Mouse (Mus musculus) liver, embryonic 13.5 days (tissue): ENCODE measurements at regions not wholly inside any gene's neighbourhood (a gene's known extent, or its start where the extent isn't known, plus 50 kb on each side); places are given as distances from the start of the nearest gene placed in this dataset.

Experiments used
- ATAC-seq: fragments of 200-750 bp; cut with Nextera tagmentation; 2 replicates; pipeline ENCODE4 v1.8.0; 2017; ENCODE audit warnings: low read depth, mild to moderate bottlenecking, moderate number of reproducible peaks, moderate library complexity
- DNase-seq: peaks from one replicate; pipeline ENCODE4 v3.0.0; 2022
- H3K27ac ChIP-seq: fragments of 300-500 bp; sonication (generic); 2 replicates; pipeline ENCODE4 v1.5.1; 2015; ENCODE audit warnings: moderate library complexity, mild to moderate bottlenecking, inconsistent platforms
- H3K27me3 ChIP-seq: fragments of 300-500 bp; sonication (generic); 2 replicates; pipeline ENCODE4 v1.6.1; 2015; ENCODE audit warnings: mild to moderate bottlenecking, inconsistent platforms
- H3K36me3 ChIP-seq: fragments of 300-500 bp; sonication (generic); 2 replicates; pipeline ENCODE4 v1.6.1; 2015; ENCODE audit warnings: mild to moderate bottlenecking, inconsistent platforms
- H3K4me1 ChIP-seq: fragments of 300-500 bp; sonication (generic); replicated peaks from 2 replicates; pipeline ENCODE4 v1.6.1; 2015; ENCODE audit warnings: inconsistent platforms
- H3K4me2 ChIP-seq: fragments of 300-500 bp; sonication (generic); 2 replicates; pipeline ENCODE4 v1.6.1; 2015; ENCODE audit warnings: inconsistent platforms, mild to moderate bottlenecking, moderate library complexity
- H3K4me3 ChIP-seq: fragments of 300-500 bp; sonication (generic); replicated peaks from 2 replicates; pipeline ENCODE4 v1.5.1; 2015; ENCODE audit warnings: mild to moderate bottlenecking, inconsistent platforms
- H3K9ac ChIP-seq: fragments of 300-500 bp; sonication (generic); 2 replicates; pipeline ENCODE4 v1.6.1; 2015; ENCODE audit warnings: mild to moderate bottlenecking, inconsistent platforms
- H3K9me3 ChIP-seq: fragments of 300-500 bp; sonication (generic); replicated peaks from 2 replicates; pipeline ENCODE4 v1.6.1; 2016; ENCODE audit warnings: inconsistent platforms
- WGBS: fragments of 180-500 bp; shearing (Covaris S2); methylation state at CpG from one replicate; pipeline ENCODE4 v1.1.7; 2015; ENCODE audit not compliant: insufficient replicate concordance; 5-methylcytosine and 5-hydroxymethylcytosine counted together

DNA sequence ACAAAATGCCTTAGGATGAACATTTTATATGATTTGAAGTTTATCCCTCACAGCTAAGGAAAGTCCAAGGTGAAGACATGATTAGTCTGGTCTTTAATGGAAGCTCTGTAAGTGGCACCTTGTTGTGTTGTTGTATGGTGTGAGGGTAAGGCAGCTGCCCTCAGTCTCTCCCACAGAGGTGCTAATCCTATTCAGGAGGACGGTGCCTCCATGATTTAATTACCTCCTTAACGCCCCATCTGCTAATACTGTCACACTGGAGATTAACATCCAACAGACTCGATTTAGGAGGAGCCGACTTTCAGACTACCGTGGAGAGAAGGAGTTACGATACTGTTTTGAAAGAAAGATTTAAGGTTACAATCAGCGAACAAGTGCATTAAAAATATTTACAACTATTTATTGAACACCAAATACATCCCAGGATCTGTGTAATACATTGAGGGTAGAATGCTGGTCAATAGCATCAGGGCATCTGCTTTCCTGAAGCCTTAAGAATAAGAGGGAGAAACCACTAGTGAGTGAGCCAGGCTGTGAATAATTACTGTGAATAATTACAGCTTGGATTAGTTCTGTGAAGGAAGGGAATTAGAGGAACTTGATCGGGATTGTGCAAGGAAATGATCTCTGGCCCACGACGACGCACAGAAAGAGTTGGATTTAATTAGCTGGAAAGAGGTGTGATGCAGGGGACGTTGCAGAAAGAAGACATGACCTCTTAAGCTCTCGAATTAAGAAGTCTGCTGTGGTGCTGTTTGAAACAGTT lies 63.0 kb upstream of the Fam241a start:
- DNase-seq = no peak
- Histone ChIP-seq H3K36me3 (no peaks in the 10 kb centered on the region), H3K27me3 (peaks cover 4% of the 10 kb centered on the region; the same call in 1 of the 2 replicates), H3K9ac (no peak overlapping the region), H3K4me1 (no peaks in the 10 kb centered on the region), H3K4me3 (no peak overlapping the region), H3K9me3 (no peaks in the 10 kb centered on the region), H3K27ac (no peak overlapping the region), H3K4me2 (no peak overlapping the region)
- ATAC-seq = no peak
- WGBS = 26% methylated on average over 13 of the region's 13 CpGs

DNA sequence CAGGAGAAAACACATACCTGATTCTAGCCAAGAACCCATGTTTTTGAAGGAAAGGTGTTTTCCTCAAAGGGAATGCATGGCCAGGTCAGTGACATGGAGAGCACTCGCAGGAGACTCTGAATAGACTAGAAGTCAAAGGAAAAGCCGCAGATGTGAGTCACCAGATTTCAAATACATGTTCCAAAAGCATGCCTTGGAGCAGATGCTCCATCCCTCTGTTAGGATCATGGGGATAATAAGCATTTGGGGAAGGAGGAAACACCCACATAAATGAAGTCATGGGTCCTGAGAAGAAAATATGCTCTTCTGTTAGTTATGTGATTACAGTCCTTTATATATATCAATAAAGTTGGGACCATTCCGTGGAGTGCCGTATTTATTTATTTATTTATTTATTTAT lies 58.7 kb upstream of the Fam241a start:
- Histone ChIP-seq H3K27ac (no peak overlapping the region), H3K4me3 (no peak overlapping the region), H3K4me2 (no peak overlapping the region), H3K9me3 (no peaks in the 10 kb centered on the region), H3K27me3 (peaks cover 4% of the 10 kb centered on the region; the same call in 1 of the 2 replicates), H3K36me3 (no peaks in the 10 kb centered on the region), H3K4me1 (no peaks in the 10 kb centered on the region), H3K9ac (no peak overlapping the region)
- 83% methylated on average over 4 of the region's 4 CpGs for WGBS
- no peak for ATAC-seq
- DNase-seq = no peak

DNA sequence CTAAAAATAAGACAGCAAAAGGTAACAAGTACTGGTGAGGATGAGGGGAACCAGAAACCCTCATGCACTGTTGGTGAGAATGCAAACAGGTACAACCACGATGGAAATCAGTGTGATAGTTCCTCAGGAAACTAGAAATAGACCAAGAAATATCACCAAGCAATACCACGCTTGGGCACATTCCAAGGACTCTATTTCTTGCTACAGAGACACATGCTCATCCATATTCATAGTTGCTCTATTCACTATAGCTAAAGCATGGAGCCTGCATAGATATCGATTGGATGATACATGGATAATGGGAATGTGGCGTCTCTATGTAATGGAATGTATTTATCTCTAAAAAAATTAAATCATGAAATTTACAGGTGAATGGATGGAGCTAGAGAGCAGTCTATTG lies 57.5 kb upstream of the Fam241a start:
- no peak overlapping the region for H3K27ac ChIP-seq
- peaks cover 8% of the 10 kb centered on the region; the same call in 1 of the 2 replicates for H3K27me3 ChIP-seq
- H3K4me2 ChIP-seq = no peak overlapping the region
- no peaks in the 10 kb centered on the region for H3K9me3 ChIP-seq
- DNase-seq (no peak), ATAC-seq (no peak)
- peaks cover 2% of the 10 kb centered on the region; the same call in 1 of the 2 replicates for H3K4me1 ChIP-seq
- H3K4me3 ChIP-seq = no peak overlapping the region
- 72% methylated on average over 4 of the region's 4 CpGs for WGBS
- no peaks in the 10 kb centered on the region for H3K36me3 ChIP-seq
- no peak overlapping the region for H3K9ac ChIP-seq

DNA sequence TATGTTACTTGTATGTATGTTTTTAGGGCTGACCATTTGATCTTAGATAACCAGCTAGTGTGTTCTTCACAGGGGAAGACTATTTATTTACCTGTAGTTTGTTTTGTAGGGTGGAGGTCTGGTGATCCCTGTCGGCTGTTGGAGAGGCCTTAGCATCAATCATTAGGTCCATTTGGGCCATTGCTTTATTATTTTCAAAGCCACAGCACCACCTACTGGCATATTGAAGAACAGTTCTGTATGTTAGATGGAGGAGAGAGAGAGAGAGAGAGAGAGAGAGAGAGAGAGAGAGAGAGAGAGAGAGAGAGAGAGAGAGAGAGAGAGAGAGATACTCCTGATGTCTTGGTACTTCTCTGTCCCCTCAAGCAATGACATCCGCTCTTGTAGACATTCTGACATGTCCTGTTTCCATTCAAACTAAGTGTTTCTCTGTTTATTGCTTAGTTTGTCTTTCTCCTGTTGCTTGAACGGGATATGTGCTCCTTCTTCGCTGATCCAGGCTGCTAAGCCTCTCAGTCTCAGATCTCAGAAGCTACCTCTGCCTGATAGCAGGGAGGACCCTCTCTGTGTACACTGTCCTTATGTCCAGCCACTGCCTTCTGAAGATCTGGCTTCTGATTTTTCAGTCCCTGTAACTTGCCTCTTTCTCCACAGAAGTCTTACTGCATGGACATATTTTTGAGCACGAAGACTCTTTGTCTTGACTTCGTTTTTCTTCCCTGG lies 52.9 kb upstream of the Fam241a start:
- WGBS = 35% methylated on average over 6 of the region's 6 CpGs
- no peak overlapping the region for H3K27ac ChIP-seq
- 0 out of 2 replicates have a peak, but pooled peaks cover 4% of the 10 kb centered on the region for H3K27me3 ChIP-seq
- no peak overlapping the region for H3K9ac ChIP-seq
- peaks cover 13% of the 10 kb centered on the region for H3K4me1 ChIP-seq
- no peaks in the 10 kb centered on the region for H3K9me3 ChIP-seq
- no peak overlapping the region for H3K4me2 ChIP-seq
- no peak overlapping the region for H3K4me3 ChIP-seq
- peak; percentile 71 for ATAC-seq
- H3K36me3 ChIP-seq = no peaks in the 10 kb centered on the region
- DNase-seq = peak; percentile 38

DNA sequence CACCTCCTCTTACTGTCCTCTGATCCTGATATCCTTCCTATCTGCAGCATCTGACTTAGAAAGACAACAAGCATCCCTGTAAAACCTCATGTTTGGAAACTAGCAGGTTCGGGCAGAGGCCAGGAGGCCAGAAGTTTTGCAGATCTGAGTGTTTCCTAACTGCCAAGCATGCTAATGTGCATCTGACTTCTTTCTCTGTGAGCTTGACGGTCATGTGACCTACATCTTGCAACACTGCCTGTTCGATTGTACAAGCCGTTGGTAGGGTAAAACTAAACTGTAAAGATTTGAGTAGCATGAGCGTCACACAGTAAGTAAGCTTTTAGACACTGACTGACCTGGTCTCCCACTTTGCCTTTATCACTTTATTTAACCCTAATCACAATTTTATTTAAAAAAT lies 52.2 kb upstream of the Fam241a start:
- Histone ChIP-seq H3K36me3 (no peaks in the 10 kb centered on the region), H3K4me2 (no peak overlapping the region), H3K4me1 (peaks cover 13% of the 10 kb centered on the region), H3K27me3 (0 out of 2 replicates have a peak, but pooled peaks cover 4% of the 10 kb centered on the region), H3K27ac (no peak overlapping the region), H3K4me3 (no peak overlapping the region), H3K9ac (no peak overlapping the region), H3K9me3 (no peaks in the 10 kb centered on the region)
- DNase-seq (no peak), ATAC-seq (0 out of 2 replicates have a peak, but pooled peaks have one; percentile 27)
- 59% methylated on average over 5 of the region's 5 CpGs for WGBS
